ENCODE assay signal across 1 mouse cellular context in the genomic region with DNA sequence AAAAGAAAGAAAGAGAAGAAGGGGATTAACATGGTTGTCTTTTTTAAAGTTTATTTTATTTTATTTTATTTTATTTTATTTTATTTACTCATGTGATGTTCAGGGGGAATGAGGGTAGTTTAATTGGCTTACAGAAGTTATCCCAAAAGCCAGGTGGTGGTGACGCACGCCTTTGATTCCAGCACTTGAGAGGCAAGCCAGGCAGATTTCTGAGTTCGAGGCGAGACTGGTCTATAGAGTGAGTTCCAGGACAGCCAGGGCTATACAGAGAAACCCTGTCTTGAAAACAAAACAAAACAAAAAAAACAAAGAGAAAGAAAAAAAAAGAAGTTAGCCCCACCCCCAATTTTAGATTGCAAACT.
TF ChIP-seq lines count a peak whose summit lies in the region.

No protein-coding gene starts in this region.

TF ChIP-seq in MEL, 35 proteins besides CTCF, POLR2A, EP300 and RAD21:
- TF ChIP-seq MYC (IDR thresholded peaks at IDR 0.05; ENCODE audit: low read depth, low read length) (no peak), ZNF384 (IDR thresholded peaks at IDR 0.05; ENCODE audit: low read depth, low read length) (0 out of 2 replicates have a peak, but pooled peaks have one; percentile 51)
TF ChIP-seq in MEL: peak in this region for 1.
